Comparison of ENCODE assay signal across 8 mouse cellular contexts in the genomic region with DNA sequence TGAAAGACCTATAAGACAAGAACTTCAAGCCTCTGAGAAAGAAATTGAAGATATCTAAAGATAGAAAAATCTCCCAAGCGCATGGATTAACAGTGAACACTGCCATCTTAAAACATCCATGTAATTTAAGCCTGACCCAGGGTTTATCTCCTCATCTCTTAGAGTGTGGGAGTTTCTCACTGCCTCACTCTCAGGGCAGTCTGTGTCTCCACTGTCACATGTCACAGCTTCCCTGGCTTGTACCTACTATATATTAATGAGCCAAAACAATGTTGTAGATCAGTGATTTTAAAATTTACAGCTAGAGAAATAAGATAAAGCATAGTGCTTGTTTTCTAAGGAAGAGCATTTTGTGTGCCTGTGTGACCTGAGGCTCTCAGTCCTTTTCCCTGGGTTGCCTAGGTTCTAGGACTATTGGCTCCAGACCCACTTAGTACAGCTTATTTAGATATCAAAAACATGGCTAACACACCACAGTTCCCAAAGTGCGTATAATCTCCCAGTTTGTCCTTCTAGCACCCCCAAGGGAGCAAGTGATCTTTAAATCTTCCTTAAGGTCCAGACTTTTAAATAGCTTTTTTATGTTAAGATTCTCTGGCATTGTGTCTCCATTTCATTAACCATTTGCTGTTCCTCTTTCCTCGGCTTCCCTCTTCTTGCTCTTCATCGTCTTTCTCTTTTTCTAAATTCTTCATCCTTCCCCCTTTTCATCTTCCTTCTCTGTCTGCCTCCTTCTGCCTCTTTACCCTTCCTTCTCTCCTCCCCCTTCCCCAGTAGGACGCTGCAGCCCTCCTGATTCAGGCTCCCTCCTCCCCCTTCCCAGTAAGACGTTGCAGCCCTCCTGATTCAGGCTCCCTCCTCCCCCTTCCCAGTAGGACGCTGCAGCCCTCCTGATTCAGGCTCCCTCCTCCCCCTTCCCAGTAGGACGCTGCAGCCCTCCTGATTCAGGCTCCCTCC. TPM values are rescaled to one million over a fixed set of nuclear protein-coding genes. Genes with fewer than 3 reads are reported as not detected.
DNase-seq lines count a peak whose midpoint lies in the region; ATAC-seq and TF ChIP-seq lines count a peak whose summit lies in the region.

No protein-coding gene starts in this region.

- ATAC-seq in liver, embryonic 11.5 days (replicated peaks; ENCODE audit: low FRiP score) = no peak
- no peak for ATAC-seq in liver, postnatal 0 days
- no peak for ATAC-seq in embryonic facial prominence, embryonic 12.5 days (ENCODE audit: insufficient number of reproducible peaks, insufficient read depth, low FRiP score, low TSS enrichment)
- ATAC-seq in intestine, embryonic 16.5 days = no peak

- no peak for TF ChIP-seq CTCF in liver, postnatal 0 days (IDR thresholded peaks at IDR 0.05; ENCODE audit: low read depth)

- no peaks in the 10 kb centered on the region for H3K4me1 ChIP-seq in liver, embryonic 11.5 days (replicated peaks; ENCODE audit: control insufficient read depth, insufficient read depth, low read length)
- no peaks in the 10 kb centered on the region for H3K4me1 ChIP-seq in liver, postnatal 0 days (ENCODE audit: insufficient read depth)
- no peaks in the 10 kb centered on the region for H3K4me1 ChIP-seq in embryonic facial prominence, embryonic 12.5 days
- H3K4me1 ChIP-seq in intestine, embryonic 16.5 days (ENCODE audit: control insufficient read depth, insufficient read depth, low read length) = no peaks in the 10 kb centered on the region

- 17% methylated on average over 7 of the region's 8 CpGs for WGBS in liver, embryonic 11.5 days
- WGBS in liver, postnatal 0 days (ENCODE audit: insufficient replicate concordance) = 26% methylated on average over 7 of the region's 8 CpGs
- WGBS in embryonic facial prominence, embryonic 12.5 days = 9% methylated on average over 8 of the region's 8 CpGs
- 17% methylated on average over 7 of the region's 8 CpGs for WGBS in intestine, embryonic 16.5 days

- no peaks in the 10 kb centered on the region for H3K36me3 ChIP-seq in liver, embryonic 11.5 days (ENCODE audit: control insufficient read depth, insufficient read depth, low read length)
- H3K36me3 ChIP-seq in liver, postnatal 0 days (replicated peaks; ENCODE audit: insufficient read depth, low read length) = no peaks in the 10 kb centered on the region
- H3K36me3 ChIP-seq in embryonic facial prominence, embryonic 12.5 days = no peaks in the 10 kb centered on the region
- H3K36me3 ChIP-seq in intestine, embryonic 16.5 days (ENCODE audit: control insufficient read depth, insufficient read depth, low read length) = no peaks in the 10 kb centered on the region

- H3K27ac ChIP-seq in liver, embryonic 11.5 days (ENCODE audit: low read depth, low read length) = no peak overlapping the region
- H3K27ac ChIP-seq in liver, postnatal 0 days (ENCODE audit: low read depth) = no peak overlapping the region
- H3K27ac ChIP-seq in embryonic facial prominence, embryonic 12.5 days = no peak overlapping the region
- H3K27ac ChIP-seq in intestine, embryonic 16.5 days (ENCODE audit: low read length) = no peak overlapping the region

- no peaks in the 10 kb centered on the region for H3K27me3 ChIP-seq in liver, embryonic 11.5 days (replicated peaks; ENCODE audit: control insufficient read depth, insufficient read depth, low read length)
- H3K27me3 ChIP-seq in liver, postnatal 0 days (ENCODE audit: insufficient read depth, low read length) = no peaks in the 10 kb centered on the region
- no peaks in the 10 kb centered on the region for H3K27me3 ChIP-seq in embryonic facial prominence, embryonic 12.5 days
- H3K27me3 ChIP-seq in intestine, embryonic 16.5 days (replicated peaks; ENCODE audit: control insufficient read depth, insufficient read depth, low read length) = no peaks in the 10 kb centered on the region

- DNase-seq in liver, embryonic 11.5 days (ENCODE audit: low spot score) = no peak
- DNase-seq in liver, postnatal 0 days = no peak
- DNase-seq in retina, embryonic 14.5 days (ENCODE audit: low spot score) = peak; percentile 20
- no peak for DNase-seq in ovary, adult 18-20 months (ENCODE audit: low spot score)
- no peak for DNase-seq in layer of hippocampus, adult 9-11 months
- DNase-seq in left cerebral cortex, adult 9 months (ENCODE audit: low spot score in 2 of 2) = no peak

- no peak overlapping the region for H3K4me3 ChIP-seq in liver, embryonic 11.5 days (ENCODE audit: low read depth, low read length)
- no peak overlapping the region for H3K4me3 ChIP-seq in liver, postnatal 0 days (ENCODE audit: low read depth, low read length)
- H3K4me3 ChIP-seq in embryonic facial prominence, embryonic 12.5 days = peak overlapping the region; percentile 24
- H3K4me3 ChIP-seq in intestine, embryonic 16.5 days (ENCODE audit: low read length) = peak overlapping the region; percentile 8

- peak overlapping the region; percentile 39 for H3K4me2 ChIP-seq in liver, embryonic 11.5 days
- no peak overlapping the region for H3K4me2 ChIP-seq in liver, postnatal 0 days (ENCODE audit: low read depth, low read length)
- H3K4me2 ChIP-seq in embryonic facial prominence, embryonic 12.5 days (replicated peaks) = peak overlapping the region; percentile 48
- peak overlapping the region; percentile 38 for H3K4me2 ChIP-seq in intestine, embryonic 16.5 days (ENCODE audit: low read depth, low read length)

- H3K9me3 ChIP-seq in liver, embryonic 11.5 days (ENCODE audit: control insufficient read depth, low read length) = no peaks in the 10 kb centered on the region
- no peaks in the 10 kb centered on the region for H3K9me3 ChIP-seq in liver, postnatal 0 days (ENCODE audit: low read length)
- H3K9me3 ChIP-seq in embryonic facial prominence, embryonic 12.5 days = no peaks in the 10 kb centered on the region
- H3K9me3 ChIP-seq in intestine, embryonic 16.5 days (ENCODE audit: control insufficient read depth, low read length) = no peaks in the 10 kb centered on the region

- TF ChIP-seq EP300 in liver, postnatal 0 days (IDR thresholded peaks at IDR 0.05; ENCODE audit: low read depth) = no peak

- no peak overlapping the region for H3K9ac ChIP-seq in liver, embryonic 11.5 days (ENCODE audit: low read depth, low read length)
- no peak overlapping the region for H3K9ac ChIP-seq in liver, postnatal 0 days (replicated peaks)
- H3K9ac ChIP-seq in embryonic facial prominence, embryonic 12.5 days = no peak overlapping the region
- no peak overlapping the region for H3K9ac ChIP-seq in intestine, embryonic 16.5 days (ENCODE audit: low read depth, low read length)

RNA-seq across cellular contexts. Expression of a gene that starts 22.0 kb away (rescaled TPM):
- 0.55 and 1.3 TPM in 2 replicates for polyA plus RNA-seq in liver, embryonic 11.5 days (2014; fragmentation: Nextera tagmentation; extraction: Ambion mirVana)
- 0.58 and 0.99 TPM in 2 replicates for polyA plus RNA-seq in liver, postnatal 0 days (2015; fragmentation: Nextera tagmentation; extraction: Ambion mirVana)
- 0.67 and 1.5 TPM in 2 replicates for polyA plus RNA-seq in embryonic facial prominence, embryonic 12.5 days (2016; fragmentation: Nextera tagmentation; extraction: Ambion mirVana)
- polyA plus RNA-seq in intestine, embryonic 16.5 days (2015; fragmentation: Nextera tagmentation; extraction: Ambion mirVana) = 1.2 and 1.9 TPM in 2 replicates

Comparison
In these comparisons a context has a peak if more than half of its experiments do, and no peak if none do; other contexts are left out.
1. H3K4me3 ChIP-seq: peak in embryonic facial prominence, embryonic 12.5 days (single experiment) and intestine, embryonic 16.5 days (single experiment); none in liver, embryonic 11.5 days (single experiment) and liver, postnatal 0 days (single experiment).